Mouse (Mus musculus) liver, embryonic 11.5 days (tissue): ENCODE results near the gene Cldn18. TPM values are rescaled to one million over a fixed set of nuclear protein-coding genes. Genes with fewer than 3 reads are reported as not detected.

Experiments used
- ATAC-seq: fragments of 200-750 bp; cut with Nextera tagmentation; replicated peaks from 2 replicates; pipeline ENCODE4 v1.8.0; 2017; ENCODE audit warnings: moderate number of reproducible peaks, mild to moderate bottlenecking, moderate TSS enrichment, moderate library complexity; ENCODE audit not compliant: low FRiP score
- DNase-seq: peaks from one replicate; pipeline ENCODE4 v3.0.0-alpha.2; 2017; ENCODE audit warnings: low spot score
- H3K27ac ChIP-seq: fragments of 300-500 bp; sonication (generic); 2 replicates; pipeline ENCODE4 v1.5.1; 2014; ENCODE audit warnings: mild to moderate bottlenecking, low read depth, low read length, control low read depth
- H3K27me3 ChIP-seq: fragments of 300-500 bp; sonication (generic); replicated peaks from 2 replicates; pipeline ENCODE4 v1.6.1; 2014; ENCODE audit warnings: low read length, mixed read lengths; ENCODE audit not compliant: control insufficient read depth, insufficient read depth
- H3K36me3 ChIP-seq: fragments of 300-500 bp; sonication (generic); 2 replicates; pipeline ENCODE4 v1.6.1; 2014; ENCODE audit warnings: mild to moderate bottlenecking, low read length, moderate library complexity, mixed read lengths; ENCODE audit not compliant: control insufficient read depth, insufficient read depth
- H3K4me1 ChIP-seq: fragments of 300-500 bp; sonication (generic); replicated peaks from 2 replicates; pipeline ENCODE4 v1.6.1; 2014; ENCODE audit warnings: low read length, mixed read lengths; ENCODE audit not compliant: control insufficient read depth, insufficient read depth
- H3K4me2 ChIP-seq: fragments of 300-500 bp; sonication (generic); 2 replicates; pipeline ENCODE4 v1.6.1; 2014; ENCODE audit warnings: mild to moderate bottlenecking, control low read depth, moderate library complexity
- H3K4me3 ChIP-seq: fragments of 300-500 bp; sonication (generic); 2 replicates; pipeline ENCODE4 v1.5.1; 2014; ENCODE audit warnings: low read depth, low read length, control low read depth
- H3K9ac ChIP-seq: fragments of 300-500 bp; sonication (generic); 2 replicates; pipeline ENCODE4 v1.6.1; 2014; ENCODE audit warnings: low read depth, low read length, control low read depth
- H3K9me3 ChIP-seq: fragments of 300-500 bp; sonication (generic); 2 replicates; pipeline ENCODE4 v1.6.1; 2016; ENCODE audit warnings: low read length, inconsistent platforms, mixed read lengths; ENCODE audit not compliant: control insufficient read depth
- whole genome bisulfite sequencing: fragments of 180-500 bp; shearing (Covaris S2); extraction: QIAGEN DNeasy Blood & Tissue Kit; methylation state at CpG from one replicate; pipeline ENCODE4 v1.1.7; 2014; 5-methylcytosine and 5-hydroxymethylcytosine counted together
- polyA plus RNA-seq: library from polyadenylated mRNA; unstranded; fragments of >200 nt; fragmentation: Nextera tagmentation; extraction: Ambion mirVana; gene quantifications from 2 replicates; pipeline ENCODE4 v1.2.1, GENCODE M21; 2014

The Cldn18 gene
- polyA plus RNA-seq, 1 experiment from 2014 or later = 0.08 TPM

DNA sequence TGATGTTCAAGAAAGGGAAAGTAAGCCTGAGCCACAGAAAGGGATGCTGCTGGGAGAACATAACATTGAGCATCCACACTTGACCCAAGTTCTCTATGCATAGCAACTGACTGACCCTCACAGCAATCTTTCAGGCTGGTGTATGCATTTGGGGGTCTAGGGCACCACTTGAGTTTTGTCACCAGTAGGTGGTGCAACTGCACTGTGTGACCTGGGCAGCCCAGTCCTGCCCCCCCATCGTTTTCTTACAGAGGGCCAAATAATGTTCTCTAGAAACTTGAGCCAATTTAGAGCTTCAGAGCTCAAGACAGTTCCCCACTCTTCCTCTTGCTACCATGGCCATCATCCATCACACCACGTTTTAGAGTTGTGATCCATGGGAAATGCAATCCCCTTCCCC lies 45.5 kb downstream of the Cldn18 start:
- Histone ChIP-seq H3K27ac (no peak overlapping the region), H3K9me3 (0 out of 2 replicates have a peak, but pooled peaks cover 3% of the 10 kb centered on the region), H3K4me3 (no peak overlapping the region), H3K9ac (no peak overlapping the region), H3K36me3 (peaks cover 13% of the 10 kb centered on the region), H3K4me2 (no peak overlapping the region), H3K4me1 (no peaks in the 10 kb centered on the region; the same call in 1 of the 2 replicates), H3K27me3 (no peaks in the 10 kb centered on the region)
- no peak for DNase-seq
- 40% methylated on average over 2 of the region's 2 CpGs for WGBS
- no peak for ATAC-seq

DNA sequence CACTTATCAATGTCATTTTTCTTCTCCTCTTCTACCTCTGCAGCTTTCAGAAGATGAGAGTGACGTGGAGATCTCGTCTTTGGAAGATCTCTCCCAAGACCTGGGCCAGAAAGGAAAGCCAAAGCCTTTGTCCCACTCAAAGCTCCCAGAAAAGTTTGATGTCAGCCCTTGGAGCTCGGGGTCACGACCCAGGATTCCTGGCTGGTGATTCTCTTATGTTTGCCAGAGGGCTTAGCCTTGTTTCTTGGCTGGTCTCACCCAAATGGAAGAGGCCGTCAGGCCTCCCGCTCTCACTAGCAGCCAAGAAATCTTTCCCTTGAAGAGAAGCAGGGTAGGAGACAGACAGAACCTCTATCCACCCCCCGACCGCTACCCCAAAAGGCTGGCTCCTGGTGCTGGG lies 49.5 kb downstream of the Cldn18 start:
- Histone ChIP-seq H3K4me2 (no peak overlapping the region), H3K27ac (no peak overlapping the region), H3K36me3 (peaks cover 13% of the 10 kb centered on the region), H3K9me3 (0 out of 2 replicates have a peak, but pooled peaks cover 3% of the 10 kb centered on the region), H3K27me3 (no peaks in the 10 kb centered on the region), H3K4me3 (no peak overlapping the region), H3K4me1 (no peaks in the 10 kb centered on the region), H3K9ac (no peak overlapping the region)
- no peak for ATAC-seq
- DNase-seq = no peak
- WGBS = 83% methylated on average over 8 of the region's 8 CpGs

GRCm38 (mm10) chr9:99662887-99663286 lies 54.2 kb downstream of the Cldn18 start:
- 83% methylated on average over 10 of the region's 10 CpGs for WGBS
- H3K36me3 ChIP-seq = no peaks in the 10 kb centered on the region
- no peak overlapping the region for H3K27ac ChIP-seq

GRCm38 (mm10) chr9:99662406-99662805 lies 54.7 kb downstream of the Cldn18 start:
- 26% methylated on average over 7 of the region's 7 CpGs for WGBS
- H3K9me3 ChIP-seq = no peaks in the 10 kb centered on the region
- DNase-seq = peak; percentile 79
- no peak overlapping the region for H3K9ac ChIP-seq
- no peaks in the 10 kb centered on the region for H3K36me3 ChIP-seq
- H3K27ac ChIP-seq = no peak overlapping the region
- H3K4me3 ChIP-seq = no peak overlapping the region
- no peaks in the 10 kb centered on the region for H3K4me1 ChIP-seq
- H3K4me2 ChIP-seq = no peak overlapping the region
- no peak; the same call in 1 of the 2 replicates for ATAC-seq
- no peaks in the 10 kb centered on the region for H3K27me3 ChIP-seq

More at GRCm38 (mm10) chr9:99662887-99663286, 54.2 kb downstream of the Cldn18 start:
- no peak overlapping the region for H3K9ac ChIP-seq
- no peaks in the 10 kb centered on the region for H3K9me3 ChIP-seq
- no peak overlapping the region for H3K4me2 ChIP-seq
- H3K4me1 ChIP-seq = no peaks in the 10 kb centered on the region
- DNase-seq (no peak), ATAC-seq (no peak)
- H3K27me3 ChIP-seq = no peaks in the 10 kb centered on the region
- no peak overlapping the region for H3K4me3 ChIP-seq

DNA sequence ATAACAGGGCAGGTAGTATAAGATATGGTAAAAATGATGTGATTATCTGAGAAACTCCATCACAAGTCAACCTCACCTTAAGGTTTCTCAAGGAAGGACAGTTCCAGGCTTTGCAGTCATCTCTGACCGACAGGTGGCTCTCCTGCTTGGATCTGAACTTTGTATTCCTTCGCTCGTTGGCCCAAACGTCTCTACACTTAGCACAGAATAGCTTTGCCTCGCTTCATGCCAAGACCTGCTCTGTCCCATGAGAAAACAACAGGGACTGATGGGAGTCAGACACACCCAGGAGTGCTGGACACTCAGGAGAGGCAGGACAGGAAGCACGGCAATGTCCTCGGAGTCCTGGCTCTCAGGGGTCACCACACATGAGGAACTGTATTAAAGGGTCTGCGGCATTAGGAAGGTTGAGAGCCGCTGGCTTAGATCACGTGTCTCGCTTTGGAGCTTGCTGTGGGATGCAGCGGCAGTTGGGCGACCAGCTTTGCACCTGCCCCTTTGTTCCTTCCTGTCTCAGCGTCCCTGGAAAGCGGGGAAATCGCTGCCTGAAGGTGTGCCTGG lies 55.4 kb downstream of the Cldn18 start:
- ATAC-seq (no peak), DNase-seq (no peak)
- H3K9me3 ChIP-seq = no peaks in the 10 kb centered on the region
- H3K4me3 ChIP-seq = no peak overlapping the region
- H3K27me3 ChIP-seq = no peaks in the 10 kb centered on the region
- H3K4me2 ChIP-seq = no peak overlapping the region
- H3K27ac ChIP-seq = no peak overlapping the region
- H3K36me3 ChIP-seq = no peaks in the 10 kb centered on the region
- no peak overlapping the region for H3K9ac ChIP-seq
- H3K4me1 ChIP-seq = no peaks in the 10 kb centered on the region
- 75% methylated on average over 16 of the region's 16 CpGs for WGBS

DNA sequence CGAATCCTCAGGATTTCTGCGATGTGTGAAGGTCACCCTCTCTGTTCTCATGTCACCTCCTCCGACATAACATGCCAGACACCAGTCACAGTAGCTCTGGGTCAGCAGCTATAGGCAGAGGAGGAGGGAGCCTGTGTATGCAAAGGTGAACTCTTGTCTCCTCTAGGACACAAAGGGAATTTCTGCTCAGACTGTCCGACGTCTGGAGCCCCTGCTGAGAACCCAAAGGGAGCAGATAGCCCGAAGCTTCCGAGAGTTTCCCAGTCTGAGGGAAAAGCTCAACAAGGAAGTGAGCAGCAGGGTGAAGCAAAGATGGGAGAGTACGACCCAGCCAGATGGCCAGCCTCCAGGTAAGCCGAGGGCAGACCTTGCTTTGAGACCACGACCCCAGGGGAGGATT lies 56.3 kb downstream of the Cldn18 start:
- Histone ChIP-seq H3K4me1 (no peaks in the 10 kb centered on the region), H3K36me3 (0 out of 2 replicates have a peak, but pooled peaks cover 4% of the 10 kb centered on the region), H3K9ac (no peak overlapping the region), H3K9me3 (no peaks in the 10 kb centered on the region), H3K4me2 (no peak overlapping the region), H3K27ac (no peak overlapping the region), H3K4me3 (no peak overlapping the region), H3K27me3 (no peaks in the 10 kb centered on the region)
- 81% methylated on average over 10 of the region's 10 CpGs for WGBS
- ATAC-seq (no peak), DNase-seq (no peak)

DNA sequence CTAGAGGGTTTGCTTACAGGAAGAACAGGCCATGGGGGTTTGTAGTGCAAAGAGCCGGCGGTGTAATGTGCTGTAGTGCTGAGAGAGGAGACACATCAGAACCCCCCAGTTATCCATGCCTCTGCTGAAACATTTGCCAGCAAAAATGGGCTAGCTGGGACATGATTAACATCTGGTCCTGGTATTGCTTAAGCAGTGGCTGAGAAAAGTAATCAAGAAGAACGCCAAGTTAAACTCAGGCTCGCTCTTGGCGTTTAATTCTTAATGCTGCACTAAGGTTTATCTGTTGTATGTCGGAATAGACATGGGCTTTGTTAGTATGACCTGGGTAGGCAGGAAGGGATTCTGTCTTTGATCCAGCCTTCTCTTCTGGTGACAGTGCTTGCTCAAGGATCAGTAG lies 71.0 kb downstream of the Cldn18 start:
- Histone ChIP-seq H3K27ac (no peak overlapping the region), H3K4me1 (no peaks in the 10 kb centered on the region), H3K9ac (no peak overlapping the region), H3K9me3 (no peaks in the 10 kb centered on the region), H3K4me2 (no peak overlapping the region), H3K4me3 (no peak overlapping the region), H3K36me3 (peaks cover 4% of the 10 kb centered on the region; the same call in 1 of the 2 replicates), H3K27me3 (no peaks in the 10 kb centered on the region)
- DNase-seq (no peak), ATAC-seq (no peak)
- 94% methylated on average over 6 of the region's 6 CpGs for WGBS

DNA sequence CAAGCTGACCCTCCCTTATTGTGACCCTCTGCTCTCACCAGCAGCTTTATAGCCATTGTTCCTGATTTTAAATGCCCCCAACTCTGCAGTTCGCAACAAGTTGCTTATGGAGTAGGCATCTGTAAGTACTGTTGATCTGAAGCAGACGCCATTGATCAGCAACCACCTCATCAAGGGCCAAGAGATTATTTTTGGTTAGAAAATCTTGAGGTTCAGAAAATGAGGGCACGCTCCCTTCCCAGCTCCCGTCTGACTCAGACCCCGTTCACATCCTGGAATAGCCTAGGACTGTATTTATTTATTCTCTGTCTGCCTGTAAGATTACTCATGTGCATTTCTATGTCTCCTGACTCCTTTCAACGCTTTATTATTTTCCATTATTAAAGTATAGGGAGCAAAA lies 71.7 kb downstream of the Cldn18 start:
- 88% methylated on average over 6 of the region's 6 CpGs for WGBS
- Histone ChIP-seq H3K27ac (no peak overlapping the region), H3K4me2 (no peak overlapping the region)

GRCm38 (mm10) chr9:99639957-99640356 lies 77.1 kb downstream of the Cldn18 start:
- ATAC-seq (no peak), DNase-seq (no peak)
- Histone ChIP-seq H3K4me2 (no peak overlapping the region), H3K4me3 (no peak overlapping the region), H3K9me3 (no peaks in the 10 kb centered on the region), H3K36me3 (peaks cover 4% of the 10 kb centered on the region), H3K9ac (no peak overlapping the region), H3K27ac (no peak overlapping the region), H3K4me1 (no peaks in the 10 kb centered on the region), H3K27me3 (no peaks in the 10 kb centered on the region)
- WGBS = 87% methylated on average over 5 of the region's 5 CpGs

More for the DNA sequence above, 71.7 kb downstream of the Cldn18 start:
- ATAC-seq (no peak), DNase-seq (no peak)
- Histone ChIP-seq H3K9ac (no peak overlapping the region), H3K9me3 (no peaks in the 10 kb centered on the region), H3K4me3 (no peak overlapping the region), H3K4me1 (no peaks in the 10 kb centered on the region), H3K36me3 (peaks cover 4% of the 10 kb centered on the region; the same call in 1 of the 2 replicates), H3K27me3 (no peaks in the 10 kb centered on the region)
